In the genomic region with DNA sequence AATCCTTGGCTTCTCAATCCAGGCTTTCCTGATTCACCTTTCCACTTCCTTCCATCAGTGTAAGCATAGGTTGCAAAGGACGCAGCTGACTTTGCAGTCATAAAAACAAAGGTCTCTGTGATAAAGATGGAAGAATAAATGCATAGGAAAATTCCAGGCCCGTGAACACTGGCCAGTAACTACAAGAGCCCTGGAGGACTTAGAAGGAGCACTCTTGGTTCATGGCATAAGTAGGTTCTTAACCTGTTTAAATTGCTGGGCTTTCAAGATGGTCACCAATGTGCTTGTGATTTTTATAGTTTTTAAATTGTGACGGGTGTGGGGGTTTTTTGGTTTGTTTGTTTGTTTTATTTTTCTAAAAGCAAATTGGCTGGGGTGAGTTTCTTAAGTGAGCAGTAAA, we compare ENCODE assay signal across 18 mouse cellular contexts. TPM values are rescaled to one million over a fixed set of nuclear protein-coding genes. Genes with fewer than 3 reads are reported as not detected.
DNase-seq lines count a peak whose midpoint lies in the region; ATAC-seq and TF ChIP-seq lines count a peak whose summit lies in the region.
"Had no signal": no experiment of that assay in that cellular context is flagged by ENCODE, and none has a peak within 500 bp of the region (broad histone marks: within the 10 kb centered on the region; RNA-seq: fewer than 3 reads in every experiment).

No protein-coding gene starts in this region.

- no peaks in the 10 kb centered on the region for H3K27me3 ChIP-seq in heart, embryonic 16.5 days (ENCODE audit: control insufficient read depth, insufficient read depth, low read length)
- H3K27me3 ChIP-seq in lung, embryonic 15.5 days: no peaks in the 10 kb centered on the region
- H3K27me3 ChIP-seq in stomach, embryonic 16.5 days (ENCODE audit: control insufficient read depth, insufficient read depth, low read length): no peaks in the 10 kb centered on the region
- H3K27me3 ChIP-seq: forebrain, embryonic 15.5 days; midbrain, embryonic 13.5 days had no signal

- TF ChIP-seq CTCF in gastrocnemius, adult 2 months (IDR thresholded peaks at IDR 0.05): no peak
- no peak for TF ChIP-seq CTCF in lung, adult 2 months (IDR thresholded peaks at IDR 0.05; ENCODE audit: insufficient read depth, low read length)

- TF ChIP-seq POLR2A in lung, adult 2 months (IDR thresholded peaks at IDR 0.05; ENCODE audit: borderline replicate concordance, extremely low read depth, low read depth, low read length): no peak

- ATAC-seq in heart, embryonic 16.5 days (replicated peaks; ENCODE audit: extremely low read depth, insufficient read depth, low FRiP score): no peak
- no peak for ATAC-seq in lung, embryonic 15.5 days (ENCODE audit: borderline replicate concordance, extremely low read depth, low FRiP score, low TSS enrichment)
- no peak for ATAC-seq in stomach, embryonic 16.5 days (ENCODE audit: insufficient read depth, low FRiP score)
- ATAC-seq: CD4-positive, CD25-positive, alpha-beta regulatory T cell, adult 4 months; forebrain, embryonic 15.5 days; hindbrain, embryonic 16.5 days; midbrain, embryonic 13.5 days had no signal

- H3K4me2 ChIP-seq in heart, embryonic 16.5 days (ENCODE audit: low read depth, low read length): no peak overlapping the region
- 0 out of 2 replicates have a peak overlapping the region, but pooled peaks have one; percentile 26 for H3K4me2 ChIP-seq in lung, embryonic 15.5 days
- no peak overlapping the region for H3K4me2 ChIP-seq in stomach, embryonic 16.5 days (ENCODE audit: low read depth, low read length)
- H3K4me2 ChIP-seq: forebrain, embryonic 15.5 days; midbrain, embryonic 13.5 days had no signal

- H3K9ac ChIP-seq in heart, embryonic 16.5 days (ENCODE audit: low read length): no peak overlapping the region; the same call in 1 of the 2 replicates
- H3K9ac ChIP-seq in lung, embryonic 15.5 days: no peak overlapping the region
- no peak overlapping the region for H3K9ac ChIP-seq in stomach, embryonic 16.5 days (ENCODE audit: low read length)
- H3K9ac ChIP-seq: forebrain, embryonic 15.5 days; liver, embryonic 14.5 days; midbrain, embryonic 13.5 days had no signal

- intact Hi-C loops in gastrocnemius, adult 2 months (cut with DNase I): no loop called here
- intact Hi-C loops in gastrocnemius, postnatal 36 days (cut with DNase I): no loop called here
- intact Hi-C loops in heart, postnatal 36 days (cut with DNase I): no loop called here

- peaks cover 8% of the 10 kb centered on the region; the same call in 1 of the 2 replicates for H3K36me3 ChIP-seq in heart, embryonic 16.5 days (ENCODE audit: control insufficient read depth, insufficient read depth)
- H3K36me3 ChIP-seq in lung, embryonic 15.5 days: no peaks in the 10 kb centered on the region
- no peaks in the 10 kb centered on the region for H3K36me3 ChIP-seq in stomach, embryonic 16.5 days (ENCODE audit: control insufficient read depth, insufficient read depth, low read length)
- H3K36me3 ChIP-seq: forebrain, embryonic 15.5 days; G1E; midbrain, embryonic 13.5 days had no signal

- no peak for DNase-seq in gastrocnemius, adult 2 months
- no peak for DNase-seq in gastrocnemius, postnatal 36 days
- DNase-seq in heart, postnatal 36 days: no peak
- no peak for DNase-seq in lung, adult 2 months
- DNase-seq in adrenal gland, adult 18-20 months (ENCODE audit: low spot score in 2 of 2): no peak
- DNase-seq: cerebellum, adult 9-10 months; right cerebral cortex, postnatal 4 days; thymus, postnatal 4 days had no signal

- H3K9me3 ChIP-seq in heart, embryonic 16.5 days (replicated peaks; ENCODE audit: control insufficient read depth, low read length): no peaks in the 10 kb centered on the region
- no peaks in the 10 kb centered on the region for H3K9me3 ChIP-seq in lung, embryonic 15.5 days
- no peaks in the 10 kb centered on the region for H3K9me3 ChIP-seq in stomach, embryonic 16.5 days (replicated peaks; ENCODE audit: control insufficient read depth, low read length)
- H3K9me3 ChIP-seq: forebrain, embryonic 15.5 days; midbrain, embryonic 13.5 days had no signal

- H3K4me3 ChIP-seq in gastrocnemius, adult 2 months: no peak overlapping the region
- no peak overlapping the region for H3K4me3 ChIP-seq in heart, embryonic 16.5 days (ENCODE audit: low read length)
- H3K4me3 ChIP-seq in lung, embryonic 15.5 days: no peak overlapping the region
- no peak overlapping the region for H3K4me3 ChIP-seq in lung, adult 2 months (replicated peaks; ENCODE audit: extremely low read depth, low read depth, low read length)
- H3K4me3 ChIP-seq in stomach, embryonic 16.5 days (replicated peaks; ENCODE audit: low read length): no peak overlapping the region
- H3K4me3 ChIP-seq: erythroblast, embryonic 14.5 days; forebrain, embryonic 15.5 days; midbrain, embryonic 13.5 days had no signal

- WGBS in heart, embryonic 16.5 days: 70% methylated on average over 3 of the region's 3 CpGs
- 48% methylated on average over 3 of the region's 3 CpGs for WGBS in lung, embryonic 15.5 days
- 58% methylated on average over 3 of the region's 3 CpGs for WGBS in lung, adult 2 months
- WGBS in stomach, embryonic 16.5 days: 84% methylated on average over 3 of the region's 3 CpGs

- peaks cover 95% of the 10 kb centered on the region for H3K4me1 ChIP-seq in heart, embryonic 16.5 days (ENCODE audit: control insufficient read depth, insufficient read depth, low read length)
- peaks cover 93% of the 10 kb centered on the region for H3K4me1 ChIP-seq in lung, embryonic 15.5 days
- H3K4me1 ChIP-seq in lung, adult 2 months (ENCODE audit: control insufficient read depth, insufficient read depth, low read length): peaks cover 31% of the 10 kb centered on the region
- peaks cover 39% of the 10 kb centered on the region for H3K4me1 ChIP-seq in stomach, embryonic 16.5 days (ENCODE audit: control insufficient read depth, insufficient read depth, low read length)
- H3K4me1 ChIP-seq: forebrain, embryonic 15.5 days; midbrain, embryonic 13.5 days had no signal

- H3K27ac ChIP-seq in gastrocnemius, adult 2 months: peak overlapping the region; percentile 60
- H3K27ac ChIP-seq in heart, embryonic 16.5 days (ENCODE audit: low read length): peak overlapping the region; percentile 70
- peak overlapping the region; percentile 92 for H3K27ac ChIP-seq in lung, embryonic 15.5 days
- peak overlapping the region; percentile 63; the same call in 1 of the 2 replicates for H3K27ac ChIP-seq in stomach, embryonic 16.5 days (ENCODE audit: low read length)
- H3K27ac ChIP-seq: forebrain, embryonic 15.5 days; liver, embryonic 14.5 days; midbrain, embryonic 13.5 days had no signal

RNA-seq across cellular contexts. Expression of gene Creb3l2, which starts 16.9 kb away (rescaled TPM):
- total RNA-seq in gastrocnemius, adult 2 months (2021): 10 to 100 TPM; 10.9 to 14.1 TPM
- 1 to 10 TPM; 8.6 to 9.4 TPM for total RNA-seq in gastrocnemius, postnatal 36 days (2021)
- 28.0 and 28.2 TPM in 2 replicates for polyA plus RNA-seq in heart, embryonic 16.5 days (2015; fragmentation: Nextera tagmentation; extraction: Ambion mirVana)
- 10 to 100 TPM; 21.5 to 22.6 TPM for total RNA-seq in heart, postnatal 36 days (2021)
- 27.8 and 28.0 TPM in 2 replicates for polyA plus RNA-seq in lung, embryonic 15.5 days (2015; fragmentation: Nextera tagmentation; extraction: Ambion mirVana)
- polyA plus RNA-seq in lung, adult 2 months (2012; rRNA removed): 21.0 and 24.1 TPM in 2 replicates
- 18.6 and 20.3 TPM in 2 replicates for polyA plus RNA-seq in stomach, embryonic 16.5 days (2015; fragmentation: Nextera tagmentation; extraction: Ambion mirVana)
- 10 to 100 TPM; 60.1 to 71.2 TPM for total RNA-seq in adrenal gland, adult 18-20 months (2021)
- polyA plus RNA-seq: G1E had no signal
